ENCODE assay signal across 31 mouse cellular contexts in genomic region chr4:59524875-59525274, GRCm38 (mm10). TPM values are rescaled to one million over a fixed set of nuclear protein-coding genes. Genes with fewer than 3 reads are reported as not detected.
DNase-seq lines count a peak whose midpoint lies in the region; ATAC-seq and TF ChIP-seq lines count a peak whose summit lies in the region.
"Had no signal": no experiment of that assay in that cellular context is flagged by ENCODE, and none has a peak within 500 bp of the region (broad histone marks: within the 10 kb centered on the region; RNA-seq: fewer than 3 reads in every experiment).

No protein-coding gene starts in this region.

- H3K27ac ChIP-seq in heart, embryonic 11.5 days (ENCODE audit: low read depth, low read length), result no peak overlapping the region
- H3K27ac ChIP-seq in liver, embryonic 12.5 days, result peak overlapping the region; percentile 63; the same call in 1 of the 2 replicates
- H3K27ac ChIP-seq in liver, postnatal 0 days (ENCODE audit: low read depth), result no peak overlapping the region
- H3K27ac ChIP-seq: embryonic facial prominence, embryonic 15.5 days; gastrocnemius, adult 2 months; heart, embryonic 13.5 days; hindbrain, embryonic 12.5 days; hindbrain, postnatal 0 days; intestine, embryonic 15.5 days; macrophage; midbrain, embryonic 10.5 days; midbrain, embryonic 15.5 days; neural tube, embryonic 15.5 days had no signal

- H3K27me3 ChIP-seq in heart, embryonic 11.5 days (ENCODE audit: control insufficient read depth, insufficient read depth, low read length), result no peaks in the 10 kb centered on the region
- H3K27me3 ChIP-seq in liver, embryonic 12.5 days (replicated peaks), result no peaks in the 10 kb centered on the region
- no peaks in the 10 kb centered on the region for H3K27me3 ChIP-seq in liver, postnatal 0 days (ENCODE audit: insufficient read depth, low read length)
- H3K27me3 ChIP-seq: embryonic facial prominence, embryonic 15.5 days; heart, embryonic 13.5 days; hindbrain, embryonic 12.5 days; intestine, embryonic 15.5 days; midbrain, embryonic 15.5 days; neural tube, embryonic 15.5 days had no signal

- H3K9ac ChIP-seq in heart, embryonic 11.5 days (ENCODE audit: low read depth, low read length), result no peak overlapping the region
- H3K9ac ChIP-seq in liver, embryonic 12.5 days, result no peak overlapping the region
- H3K9ac ChIP-seq in liver, postnatal 0 days (replicated peaks), result no peak overlapping the region
- H3K9ac ChIP-seq: embryonic facial prominence, embryonic 15.5 days; heart, embryonic 13.5 days; hindbrain, embryonic 12.5 days; intestine, embryonic 15.5 days; midbrain, embryonic 15.5 days; neural tube, embryonic 15.5 days had no signal

- H3K4me2 ChIP-seq in heart, embryonic 11.5 days, result no peak overlapping the region
- no peak overlapping the region for H3K4me2 ChIP-seq in liver, embryonic 12.5 days
- no peak overlapping the region for H3K4me2 ChIP-seq in liver, postnatal 0 days (ENCODE audit: low read depth, low read length)
- H3K4me2 ChIP-seq: embryonic facial prominence, embryonic 15.5 days; heart, embryonic 13.5 days; hindbrain, embryonic 12.5 days; intestine, embryonic 15.5 days; midbrain, embryonic 15.5 days; neural tube, embryonic 15.5 days had no signal

- peaks cover 4% of the 10 kb centered on the region; the same call in 1 of the 2 replicates for H3K4me1 ChIP-seq in heart, embryonic 11.5 days (ENCODE audit: control insufficient read depth, insufficient read depth, low read length)
- peaks cover 60% of the 10 kb centered on the region for H3K4me1 ChIP-seq in liver, embryonic 12.5 days
- H3K4me1 ChIP-seq in liver, postnatal 0 days (ENCODE audit: insufficient read depth), result peaks cover 20% of the 10 kb centered on the region
- H3K4me1 ChIP-seq: embryonic facial prominence, embryonic 15.5 days; hindbrain, embryonic 12.5 days; midbrain, embryonic 10.5 days; midbrain, embryonic 15.5 days; neural tube, embryonic 15.5 days had no signal

- TF ChIP-seq EP300 in liver, postnatal 0 days (IDR thresholded peaks at IDR 0.05; ENCODE audit: low read depth), result no peak

- WGBS in heart, embryonic 11.5 days (ENCODE audit: insufficient replicate concordance), result 78% methylated on average over 3 of the region's 3 CpGs
- WGBS in liver, embryonic 12.5 days (ENCODE audit: insufficient replicate concordance), result 50% methylated on average over 3 of the region's 3 CpGs
- WGBS in liver, postnatal 0 days (ENCODE audit: insufficient replicate concordance), result 49% methylated on average over 3 of the region's 3 CpGs

- H3K36me3 ChIP-seq in heart, embryonic 11.5 days (ENCODE audit: control insufficient read depth, insufficient read depth, low read length), result no peaks in the 10 kb centered on the region
- peaks cover 39% of the 10 kb centered on the region for H3K36me3 ChIP-seq in liver, embryonic 12.5 days
- peaks cover 31% of the 10 kb centered on the region for H3K36me3 ChIP-seq in liver, postnatal 0 days (replicated peaks; ENCODE audit: insufficient read depth, low read length)
- H3K36me3 ChIP-seq: hindbrain, embryonic 12.5 days; intestine, embryonic 15.5 days; midbrain, embryonic 10.5 days; midbrain, embryonic 15.5 days; neural tube, embryonic 15.5 days had no signal

- TF ChIP-seq CTCF in liver, postnatal 0 days (IDR thresholded peaks at IDR 0.05; ENCODE audit: low read depth), result no peak

- H3K9me3 ChIP-seq in heart, embryonic 11.5 days (replicated peaks; ENCODE audit: control insufficient read depth, low read length), result no peaks in the 10 kb centered on the region
- H3K9me3 ChIP-seq in liver, embryonic 12.5 days (replicated peaks), result no peaks in the 10 kb centered on the region
- no peaks in the 10 kb centered on the region for H3K9me3 ChIP-seq in liver, postnatal 0 days (ENCODE audit: low read length)
- H3K9me3 ChIP-seq: embryonic facial prominence, embryonic 15.5 days; heart, embryonic 13.5 days; hindbrain, embryonic 12.5 days; intestine, embryonic 15.5 days; midbrain, embryonic 10.5 days; midbrain, embryonic 15.5 days; neural tube, embryonic 15.5 days had no signal

- DNase-seq in heart, postnatal 4 days, result no peak
- DNase-seq in liver, postnatal 0 days, result no peak
- DNase-seq in layer of hippocampus, adult 9-11 months, result no peak
- no peak for DNase-seq in adrenal gland, postnatal 14 days
- DNase-seq in layer of hippocampus, postnatal 36 days, result no peak
- DNase-seq: adrenal gland, adult 2 months; cerebellum, adult 11 months; cerebellum, postnatal 10 days; gastrocnemius, adult 2 months; gastrocnemius, postnatal 36 days; heart, adult 18-20 months; heart, postnatal 14 days; kidney, adult 2 months; kidney, postnatal 36 days; retina, postnatal 1 day; right cerebral cortex, postnatal 25 days; spleen, adult 18-20 months; thymus, postnatal 14 days had no signal

- 0 out of 2 replicates have a peak, but pooled peaks have one; percentile 39 for ATAC-seq in heart, embryonic 11.5 days (replicated peaks; ENCODE audit: insufficient number of reproducible peaks, low FRiP score, low TSS enrichment)
- ATAC-seq in common myeloid progenitor, adult 5-6 weeks (replicated peaks; ENCODE audit: low read depth, poor library complexity, severe bottlenecking), result 0 out of 2 replicates have a peak, but pooled peaks have one; percentile 56
- peak; percentile 91 for ATAC-seq in liver, embryonic 12.5 days
- ATAC-seq in liver, postnatal 0 days, result peak; percentile 53
- ATAC-seq: forebrain, embryonic 14.5 days; hindbrain, postnatal 0 days; intestine, embryonic 15.5 days; midbrain, embryonic 15.5 days had no signal

- H3K4me3 ChIP-seq in heart, embryonic 11.5 days (ENCODE audit: low read depth, low read length), result no peak overlapping the region
- H3K4me3 ChIP-seq in liver, embryonic 12.5 days, result no peak overlapping the region
- no peak overlapping the region for H3K4me3 ChIP-seq in liver, postnatal 0 days (ENCODE audit: low read depth, low read length)
- H3K4me3 ChIP-seq: embryonic facial prominence, embryonic 15.5 days; gastrocnemius, adult 2 months; heart, embryonic 13.5 days; hindbrain, embryonic 12.5 days; intestine, embryonic 15.5 days; midbrain, embryonic 10.5 days; midbrain, embryonic 15.5 days; neural tube, embryonic 15.5 days had no signal

RNA-seq across cellular contexts. Expression of gene Ptbp3, which starts 24.3 kb away (rescaled TPM):
- polyA plus RNA-seq in heart, embryonic 11.5 days (2014; fragmentation: Nextera tagmentation; extraction: Ambion mirVana), result 48.4 and 51.3 TPM in 2 replicates
- total RNA-seq in heart, postnatal 4 days (2021), result 10 to 100 TPM; 58.9 to 63.0 TPM
- total RNA-seq in common myeloid progenitor, adult 5-6 weeks (2017), result 230 and 244 TPM in 2 replicates
- 60.2 and 62.6 TPM in 2 replicates for polyA plus RNA-seq in liver, embryonic 12.5 days (2016; fragmentation: Nextera tagmentation; extraction: Ambion mirVana)
- 35.6 and 36.3 TPM in 2 replicates for polyA plus RNA-seq in liver, postnatal 0 days (2015; fragmentation: Nextera tagmentation; extraction: Ambion mirVana)
- 121 and 137 TPM in 2 replicates for total RNA-seq in adrenal gland, postnatal 14 days (2021)
- total RNA-seq in layer of hippocampus, postnatal 36 days (2021), result 10 to 100 TPM; 35.1 to 39.8 TPM

RNA-seq across cellular contexts. Expression of gene Hsdl2, which starts 56.5 kb away (rescaled TPM):
- polyA plus RNA-seq in heart, embryonic 11.5 days (2014; fragmentation: Nextera tagmentation; extraction: Ambion mirVana), result 30.8 and 34.2 TPM in 2 replicates
- 100 to 1,000 TPM; 220 to 227 TPM for total RNA-seq in heart, postnatal 4 days (2021)
- total RNA-seq in common myeloid progenitor, adult 5-6 weeks (2017), result 30.1 and 46.0 TPM in 2 replicates
- 18.8 TPM in 2 replicates for polyA plus RNA-seq in liver, embryonic 12.5 days (2016; fragmentation: Nextera tagmentation; extraction: Ambion mirVana)
- polyA plus RNA-seq in liver, postnatal 0 days (2015; fragmentation: Nextera tagmentation; extraction: Ambion mirVana), result 58.9 and 61.6 TPM in 2 replicates
- 135 and 145 TPM in 2 replicates for total RNA-seq in adrenal gland, postnatal 14 days (2021)
- 10 to 100 TPM; 28.2 to 29.0 TPM for total RNA-seq in layer of hippocampus, postnatal 36 days (2021)

Comparison
In these comparisons a context has a peak if more than half of its experiments do, and no peak if none do; other contexts are left out.
1. ATAC-seq: peak in every context shown above with its lines; median percentile 91 in liver, embryonic 12.5 days; 56 in common myeloid progenitor, adult 5-6 weeks; 53 in liver, postnatal 0 days; 39 in heart, embryonic 11.5 days.